Mouse (Mus musculus) urinary bladder, postnatal 14 days (tissue): ENCODE measurements at regions not wholly inside any gene's neighbourhood (a gene's known extent, or its start where the extent isn't known, plus 50 kb on each side); places are given as distances from the start of the nearest gene placed in this dataset.

Source experiments
- DNase-seq: peaks from one replicate; pipeline ENCODE4 v3.0.0; 2021; ENCODE audit warnings: low spot score

- DNase-seq = no peak
These were observed 53.3 kb upstream of the Tram2 start for GRCm38 (mm10) chr1:21132340-21132739.

GRCm38 (mm10) chr1:21146961-21147360 is 67.9 kb upstream of the Tram2 start:
- DNase-seq = no peak

GRCm38 (mm10) chr1:21161742-21162141 is 56.6 kb upstream of the Tmem14a start:
- DNase-seq = peak; percentile 81

GRCm38 (mm10) chr1:21166287-21166733 is 52.1 kb upstream of the Tmem14a start:
- peak; percentile 89 for DNase-seq

DNA sequence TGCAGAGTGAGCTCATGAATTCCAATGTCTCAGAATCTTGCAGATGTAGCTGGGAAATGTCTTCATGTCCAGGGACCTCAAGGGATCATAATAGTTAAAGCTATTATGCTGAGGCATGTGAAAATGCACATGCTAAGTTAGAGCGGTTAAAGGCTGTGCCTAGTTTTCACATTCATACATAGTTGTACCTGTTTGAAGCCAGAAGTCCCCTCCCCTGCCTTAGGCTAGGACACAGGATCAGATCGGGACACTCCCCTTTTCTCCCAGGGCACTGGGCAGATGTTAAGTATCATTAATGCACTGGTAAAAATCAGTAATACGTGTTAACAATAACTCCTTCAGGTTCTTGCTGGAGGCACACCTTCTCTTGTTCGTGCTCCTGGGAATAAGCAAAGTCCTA is 51.6 kb upstream of the Tmem14a start:
- no peak for DNase-seq
